In the genomic region with DNA sequence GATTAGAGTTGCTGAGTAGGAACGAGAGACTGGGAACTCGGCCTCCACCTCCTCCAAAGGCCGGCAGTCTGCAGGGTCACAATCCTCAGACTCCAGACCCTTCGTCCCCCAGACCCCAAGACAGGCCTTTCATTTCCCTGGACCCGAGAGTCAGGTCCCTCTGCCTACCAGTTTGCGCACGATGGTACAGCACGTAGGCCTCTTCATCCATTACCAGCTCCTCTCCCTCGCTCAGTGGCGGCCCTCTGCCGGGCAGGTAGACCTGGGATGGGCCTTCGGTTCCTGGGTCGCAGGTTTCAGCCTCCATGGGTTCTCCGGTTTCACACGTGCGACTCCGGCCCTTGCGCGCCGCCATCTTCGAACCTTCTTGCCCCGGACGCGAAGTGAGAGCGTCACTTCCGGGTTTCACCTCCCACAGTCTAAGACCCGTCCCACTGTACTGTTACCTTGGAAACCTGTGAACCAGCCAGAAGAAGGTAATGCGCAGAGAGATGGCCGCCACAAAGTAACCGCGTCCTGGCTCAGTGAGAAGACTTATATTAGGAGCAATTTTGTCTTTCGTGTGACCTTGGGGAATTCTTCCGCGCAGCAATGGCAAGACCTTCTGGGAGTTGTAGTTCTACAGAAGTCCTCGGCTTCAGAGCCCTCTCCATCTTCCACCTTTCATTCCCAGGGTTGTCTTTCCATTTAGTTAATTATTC, we compare ENCODE assay signal across 7 mouse cellular contexts. TPM values are rescaled to one million over a fixed set of nuclear protein-coding genes. Genes with fewer than 3 reads are reported as not detected.
DNase-seq lines count a peak whose midpoint lies in the region; ATAC-seq lines count a peak whose summit lies in the region.

A gene (minus strand): TSS at position 518 of the 701 bp plus-strand sequence.

- ATAC-seq in inflammation-experienced regulatory T-cells, adult 6 months: peak; percentile 98
- peak; percentile 89 for ATAC-seq in megakaryocyte-erythroid progenitor cell, adult 5-6 weeks (replicated peaks; ENCODE audit: low FRiP score, low TSS enrichment, poor library complexity, severe bottlenecking)

- peak; percentile 89 to 96 for DNase-seq in adrenal gland, adult (ENCODE audit: inconsistent age in 2 of 2, low spot score in 1 of 2)
- DNase-seq in embryo, embryonic 10 days (ENCODE audit: low spot score): peak; percentile 96
- DNase-seq in gastrocnemius, postnatal 14 days: peak; percentile 81
- peak; percentile 84 to 88 for DNase-seq in left cerebral cortex, postnatal 10 days (ENCODE audit: extremely low spot score in 1 of 2, low spot score in 2 of 2)
- peak; percentile 87 for DNase-seq in right cerebral cortex, postnatal 25 days

- intact Hi-C loops in gastrocnemius, postnatal 14 days (cut with DNase I; ENCODE audit: low total_unique reads): no loop called here
- intact Hi-C loops in left cerebral cortex, postnatal 10 days (cut with DNase I): no loop called here

RNA-seq across cellular contexts. Expression of the gene that starts here (rescaled TPM):
- 10 to 100 TPM; 10.5 to 16.5 TPM for total RNA-seq in gastrocnemius, postnatal 14 days (2021)
- 10 to 100 TPM; 16.5 to 29.3 (median 27.2) TPM for polyA plus RNA-seq in inflammation-experienced regulatory T-cells, adult 6 months (2017; shearing (Covaris generic))
- 10 to 100 TPM; 27.5 to 29.2 TPM for total RNA-seq in left cerebral cortex, postnatal 10 days (2021)
- total RNA-seq in megakaryocyte-erythroid progenitor cell, adult 5-6 weeks (2014; fragmentation: Nextera tagmentation): 45.7 and 67.7 TPM in 2 replicates
- 22.1 and 39.4 TPM in 2 replicates for total RNA-seq in megakaryocyte-erythroid progenitor cell, adult 5-6 weeks (2017)

Comparison
In these comparisons a context has a peak if more than half of its experiments do, and no peak if none do; other contexts are left out.
1. Peak in every context shown above with its lines: DNase-seq and ATAC-seq.